Mouse (Mus musculus) spleen, adult 2 months (tissue): ENCODE data around the gene Zfp1.
"Not testable (repeated sequence)": the region's sequence is repeated elsewhere in the genome, so short reads cannot be mapped to it uniquely, and the experiment has no call there.

ENCODE experiments used
- CTCF ChIP-seq: fragments of 200-500 bp; IDR thresholded peaks from 2 replicates; pipeline ENCODE4 v1.5.1; 2011; ENCODE audit warnings: mild to moderate bottlenecking, inconsistent platforms; ENCODE audit not compliant: insufficient read depth, insufficient read length, insufficient replicate concordance; ENCODE audit errors: extremely low read depth
- POLR2A ChIP-seq: fragments of 200-500 bp; IDR thresholded peaks from 2 replicates; pipeline ENCODE4 v1.6.1; 2011; ENCODE audit warnings: low read depth, low read length, inconsistent platforms

GRCm38 (mm10) chr8:111644286-111645051 lies 1.3 kb downstream of the Zfp1 start:
- TF ChIP-seq CTCF, POLR2A: not testable (repeated sequence)
